Mouse (Mus musculus) frontal cortex, adult 2 months (tissue): ENCODE measurements around the gene Gjb5. TPM values are rescaled to one million over a fixed set of nuclear protein-coding genes. Genes with fewer than 3 reads are reported as not detected.

ENCODE experiments used
- DNase-seq, 2 experiments: peaks; one replicate each; pipeline ENCODE4 v3.0.0; 2022; ENCODE audit warnings: low spot score in 1 of 2; ENCODE audit errors: extremely low spot score in 1 of 2
- polyA plus RNA-seq: library from polyadenylated mRNA; depleted of rRNA; stranded (reverse); fragments of >200 nt; gene quantifications from 2 replicates; pipeline ENCODE4 v1.2.3, GENCODE M21; 2012

Gjb5 gene
- polyA plus RNA-seq, 1 experiment = 0.04 TPM

DNA sequence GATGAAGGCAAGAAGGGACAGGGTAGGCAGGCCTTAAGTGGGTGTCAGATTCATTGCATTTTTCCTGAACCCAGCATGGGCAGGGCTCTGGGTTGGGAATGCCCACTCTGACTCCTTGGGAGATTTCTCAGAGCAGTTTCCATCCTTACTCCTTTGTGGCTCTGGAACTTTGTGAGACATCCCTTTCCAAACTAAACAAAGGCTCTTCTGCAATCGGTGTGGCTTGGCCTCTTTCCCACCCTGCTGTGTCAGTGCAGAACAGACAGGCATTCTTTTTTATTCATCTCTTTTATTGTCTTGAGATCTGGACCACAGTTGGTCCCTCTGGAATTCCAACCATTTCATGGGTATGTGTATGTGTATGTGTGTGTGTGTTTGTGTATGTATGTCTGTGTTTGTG is 5.4 kb downstream of the Gjb5 start:
- no peak for DNase-seq

DNA sequence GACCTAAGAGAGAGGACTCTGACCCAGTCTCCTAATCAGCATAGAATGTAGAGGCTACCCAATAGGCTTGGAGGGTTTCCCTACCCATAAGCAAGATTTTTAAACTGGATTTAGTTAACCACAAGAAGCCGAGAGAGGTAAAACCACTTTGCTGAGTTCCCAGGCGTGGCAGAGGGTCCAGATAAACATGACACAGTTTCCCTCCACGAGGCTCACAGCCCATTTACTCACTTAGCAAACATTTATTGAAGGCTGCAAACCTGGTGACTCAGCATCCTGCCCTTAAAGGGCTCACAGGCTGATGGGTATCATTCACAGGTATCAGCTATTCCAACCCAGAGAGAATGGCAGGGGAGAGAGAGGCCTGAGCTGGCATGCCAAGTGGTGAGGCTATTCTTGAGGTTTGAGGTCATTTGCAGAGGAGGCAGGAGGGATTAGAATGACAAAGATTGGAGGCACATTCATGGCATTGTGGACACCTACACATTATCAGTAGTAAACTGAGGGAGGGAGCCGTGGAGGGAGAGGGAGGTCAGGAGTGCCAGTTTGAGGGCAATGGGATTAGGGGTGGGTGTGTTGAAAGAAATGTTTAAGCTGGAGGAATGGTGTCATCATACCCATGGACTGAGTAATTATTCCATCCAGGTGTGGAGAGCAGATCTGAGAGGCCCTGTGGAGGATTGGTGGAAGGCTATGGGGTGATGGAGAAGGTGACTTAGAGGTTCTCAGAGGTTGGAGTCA is 8.3 kb downstream of the Gjb5 start:
- DNase-seq = no peak

DNA sequence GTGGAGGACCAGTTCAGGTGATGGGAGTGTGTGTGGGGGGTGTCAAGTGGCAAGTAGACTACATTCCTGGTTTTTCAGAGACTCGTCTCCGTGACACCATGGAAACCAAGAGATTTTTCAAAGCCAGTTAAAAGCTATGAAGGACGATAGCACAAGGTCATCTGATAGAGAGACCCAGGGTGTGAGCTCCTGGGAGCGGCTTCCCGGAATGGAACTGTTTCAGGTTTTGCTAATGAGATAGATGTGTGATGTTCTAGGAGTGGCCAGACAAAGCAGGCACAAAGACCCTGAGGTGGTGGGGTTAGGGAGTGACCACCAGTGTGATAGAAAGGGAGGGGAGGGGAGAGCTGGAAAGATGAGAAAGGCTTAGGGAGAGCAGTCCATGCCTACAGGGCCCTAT is 13.0 kb downstream of the Gjb5 start:
- DNase-seq = no peak

DNA sequence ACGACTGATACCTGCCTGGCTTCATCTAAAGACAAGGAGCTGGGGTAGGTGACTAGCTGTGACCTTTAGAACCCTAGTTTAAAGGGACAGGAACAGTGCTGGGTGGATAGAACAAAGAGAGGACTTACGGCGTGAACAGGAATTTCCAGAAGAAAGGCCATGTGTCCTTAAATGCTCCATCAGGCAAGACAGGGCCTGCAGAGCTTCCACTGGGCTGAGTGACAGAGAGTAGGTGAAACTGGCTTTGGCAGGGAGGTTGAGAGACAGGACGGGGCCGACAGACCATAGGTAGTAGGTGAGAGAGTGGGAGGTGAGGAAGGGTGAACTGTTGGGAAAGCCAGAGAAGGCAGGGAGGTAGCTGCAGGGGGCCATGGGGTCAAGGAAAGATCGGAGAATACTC is 16.6 kb downstream of the Gjb5 start:
- no peak for DNase-seq

DNA sequence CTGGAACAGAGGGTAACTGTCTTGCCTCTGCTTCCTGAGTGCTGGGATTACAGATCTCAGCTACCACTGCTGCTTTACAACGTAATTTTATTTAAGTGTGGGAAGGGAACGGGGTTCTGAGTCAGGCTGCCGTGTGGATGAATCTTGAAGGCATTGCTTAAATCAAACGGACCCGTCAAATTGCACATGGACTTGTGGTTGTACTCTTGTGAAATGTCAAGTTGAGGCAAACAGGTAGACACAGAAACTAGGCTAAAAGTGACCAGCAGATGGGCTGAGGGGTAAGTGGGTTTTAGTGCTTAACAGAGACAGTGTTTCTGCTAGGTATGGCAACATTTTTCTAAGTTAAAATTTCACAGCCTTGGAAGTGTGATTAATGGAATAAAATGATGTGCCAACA is 20.3 kb downstream of the Gjb5 start:
- no peak for DNase-seq

DNA sequence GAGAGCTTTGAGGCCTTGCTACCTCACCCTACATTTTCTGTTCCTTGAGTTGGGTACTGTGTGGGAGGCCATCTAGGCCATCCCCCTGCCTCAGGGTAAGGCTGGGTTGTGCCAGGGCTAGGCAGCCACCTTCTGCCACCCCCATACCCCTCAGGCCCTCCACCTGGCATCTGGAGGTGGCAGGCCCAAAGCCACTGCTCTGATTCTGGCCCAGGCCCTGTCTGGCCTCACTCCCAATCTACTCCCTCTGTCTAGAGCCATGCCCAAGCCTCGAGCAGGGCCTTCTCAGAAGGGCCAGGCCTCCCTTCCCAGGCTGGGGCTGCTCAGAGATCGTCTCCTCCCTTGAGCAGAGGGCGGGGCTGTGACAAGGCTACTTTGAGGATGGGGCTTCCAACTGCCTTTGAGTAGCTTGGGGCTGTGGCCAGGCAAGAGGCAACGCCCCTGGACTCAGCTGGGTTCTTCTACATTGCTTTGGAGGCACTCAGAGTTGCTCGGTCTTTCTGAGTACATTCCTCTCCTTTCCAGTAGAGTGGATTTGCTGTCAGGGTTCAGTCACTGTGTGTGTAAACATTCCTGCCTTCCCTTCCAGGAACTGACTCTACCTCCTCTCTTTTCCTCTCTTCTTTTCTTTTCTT is 23.0 kb downstream of the Gjb5 start:
- no peak for DNase-seq

DNA sequence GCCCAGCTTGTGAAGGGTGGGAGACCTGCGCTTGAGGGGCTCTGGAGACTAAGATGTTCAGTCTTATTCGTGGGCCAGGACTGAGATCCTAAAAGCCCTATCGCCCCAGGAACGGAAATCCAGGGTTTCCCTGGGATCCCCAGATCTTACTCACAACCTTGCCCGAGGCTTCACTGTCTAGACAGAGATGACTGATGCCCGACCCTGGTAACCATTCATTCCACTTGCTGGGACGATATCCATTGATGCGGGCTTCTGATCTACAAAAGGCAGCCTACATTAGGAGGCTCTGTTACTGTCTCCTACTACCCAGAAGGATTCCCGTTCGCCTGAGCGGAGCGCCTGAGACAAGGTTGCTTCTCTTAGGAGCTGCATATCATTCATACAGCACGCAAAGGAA is 26.8 kb downstream of the Gjb5 start:
- no peak for DNase-seq

DNA sequence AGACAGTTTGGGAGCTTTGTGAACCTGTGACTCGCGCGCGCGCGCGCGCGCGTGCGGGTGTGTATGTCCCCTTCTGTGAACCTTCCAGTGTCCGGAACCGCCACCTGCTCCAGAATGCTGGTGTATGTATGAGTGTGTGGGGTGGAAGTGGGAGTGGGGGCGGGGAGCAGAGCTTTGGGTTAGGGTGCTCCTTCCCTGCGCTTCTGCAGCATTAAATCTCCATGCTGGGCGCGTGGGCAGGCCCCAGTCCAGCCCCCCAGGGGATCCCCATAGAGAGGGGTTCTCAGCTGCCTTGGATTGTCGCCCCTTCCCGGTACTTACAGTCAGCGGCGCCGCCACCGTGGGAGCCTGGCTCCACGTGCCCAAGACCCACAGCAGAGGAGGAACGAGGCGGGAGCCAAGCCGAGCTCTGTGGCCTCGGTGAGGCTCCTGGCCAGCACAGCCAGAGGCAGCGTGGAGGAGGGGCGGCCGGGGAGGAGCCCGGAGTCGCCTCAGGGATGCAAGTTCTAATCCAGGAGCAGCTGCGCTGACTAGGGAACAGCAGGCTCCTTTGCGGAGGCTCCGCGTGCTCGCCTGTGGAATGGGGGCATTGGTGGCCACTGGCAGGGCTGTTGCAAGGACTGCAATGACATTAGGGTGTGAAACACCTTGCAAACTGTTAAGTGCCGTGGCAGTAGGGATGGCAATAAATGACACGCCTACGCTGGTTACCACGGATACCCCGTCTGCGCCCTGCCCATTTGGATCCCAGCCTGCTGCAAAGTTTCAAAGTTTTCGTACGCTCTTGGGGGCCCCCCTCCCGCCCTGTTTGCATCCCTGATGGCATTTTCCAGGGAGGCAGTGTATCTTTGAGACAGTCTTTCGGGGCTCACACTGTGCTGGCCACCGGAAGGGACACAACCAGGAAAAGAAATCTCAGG is 27.5 kb downstream of the Gjb5 start, which contains the start of gene Gjb3:
Gene Gjb3 (minus strand): TSS at position 664 of the 920 bp plus-strand sequence.
- no peak for DNase-seq

DNA sequence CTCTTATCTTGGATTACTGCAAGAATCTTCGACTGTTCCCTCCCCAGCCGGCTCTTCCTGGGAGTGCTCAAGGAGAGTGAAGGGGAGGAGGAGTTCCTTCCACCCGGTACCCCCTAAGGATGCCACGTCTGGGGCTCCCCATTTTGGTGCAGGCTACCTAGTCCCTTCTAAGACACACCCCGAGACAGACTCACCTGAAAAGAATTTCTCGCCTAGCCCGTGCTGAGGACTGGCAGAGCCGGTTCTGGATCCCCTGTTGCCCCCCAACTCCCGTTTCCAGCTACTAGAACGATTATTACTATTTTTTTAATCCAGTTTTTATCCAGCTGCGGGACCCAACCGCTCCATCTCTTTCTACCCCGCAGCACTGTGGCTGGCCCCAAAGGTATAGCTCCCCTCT is 28.2 kb downstream of the Gjb5 start:
- no peak for DNase-seq

DNA sequence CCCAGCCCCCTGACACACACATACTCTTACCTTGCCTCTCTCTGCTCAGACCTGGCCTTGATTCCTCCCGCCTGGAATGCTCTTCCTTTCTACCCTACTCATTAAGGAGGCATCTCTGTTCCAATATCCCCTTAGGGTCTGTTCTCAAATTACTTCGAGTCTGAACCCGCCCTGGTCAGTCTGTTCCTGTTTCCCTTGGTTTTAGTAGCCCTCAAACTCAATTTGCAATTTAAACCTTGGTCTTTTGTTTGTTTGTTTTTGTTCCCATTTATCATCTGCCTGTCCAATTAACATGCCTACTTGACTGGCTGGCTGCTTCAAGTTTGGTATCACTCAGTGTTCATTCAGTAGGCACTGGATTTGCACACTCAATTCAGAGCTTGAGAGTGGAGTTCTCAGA is 28.9 kb downstream of the Gjb5 start:
- no peak for DNase-seq

DNA sequence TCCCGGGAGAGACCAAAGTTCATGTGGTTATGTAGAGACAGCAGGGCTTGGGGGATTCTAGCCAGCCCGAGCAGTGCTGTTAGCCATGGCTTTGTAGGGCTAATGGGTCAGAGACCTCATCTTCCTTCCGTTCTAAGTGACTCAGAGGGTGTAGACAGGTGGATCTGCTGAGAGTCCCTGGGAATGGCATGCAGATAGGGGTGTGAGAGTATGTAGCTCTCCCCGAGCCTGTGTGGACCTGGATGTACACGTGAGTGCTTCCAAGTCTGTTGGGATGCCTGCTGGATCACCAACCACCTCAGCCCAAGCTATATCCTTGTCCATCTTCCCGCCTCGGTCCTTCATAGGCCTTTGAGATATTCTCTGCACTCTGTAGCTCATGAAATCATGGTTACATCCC is 29.6 kb downstream of the Gjb5 start:
- DNase-seq = no peak

DNA sequence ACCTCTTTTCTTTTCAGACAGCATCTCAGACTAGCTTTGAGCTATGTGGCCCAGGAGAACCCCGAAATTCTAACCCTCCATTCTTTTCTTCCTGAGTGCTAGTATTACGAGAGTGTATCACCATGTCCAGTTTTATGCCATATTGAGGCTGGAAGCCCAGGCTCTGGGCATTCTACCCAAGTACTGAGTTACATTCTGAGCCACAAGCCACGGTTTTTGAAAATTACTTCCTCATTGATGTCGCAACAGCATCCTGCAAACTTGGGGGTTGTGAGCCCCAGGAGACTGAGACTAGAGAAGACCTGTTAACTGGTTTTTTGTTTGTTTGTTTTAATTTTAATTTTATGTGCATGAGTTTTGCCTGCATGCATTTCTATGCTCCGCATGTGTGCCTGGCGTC is 30.2 kb downstream of the Gjb5 start:
- no peak for DNase-seq

DNA sequence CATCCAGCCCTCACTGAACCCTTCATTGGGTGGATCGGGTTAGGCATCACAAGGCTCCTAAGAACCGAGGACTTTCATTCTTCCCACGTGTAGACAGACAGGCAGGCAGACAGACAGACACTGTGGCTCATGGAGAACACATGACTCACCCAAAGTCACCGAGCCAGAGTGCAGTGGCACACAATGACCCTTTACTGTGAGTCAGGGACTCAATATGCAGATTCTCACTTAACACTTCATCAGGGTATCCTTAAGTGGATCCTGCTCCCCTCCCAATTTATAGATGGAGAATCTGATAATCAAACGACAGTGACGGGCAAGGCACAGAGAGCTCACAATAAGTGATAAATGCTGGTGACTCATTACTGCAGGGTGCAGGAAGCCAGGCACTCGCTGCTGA is 30.7 kb downstream of the Gjb5 start:
- DNase-seq = no peak

DNA sequence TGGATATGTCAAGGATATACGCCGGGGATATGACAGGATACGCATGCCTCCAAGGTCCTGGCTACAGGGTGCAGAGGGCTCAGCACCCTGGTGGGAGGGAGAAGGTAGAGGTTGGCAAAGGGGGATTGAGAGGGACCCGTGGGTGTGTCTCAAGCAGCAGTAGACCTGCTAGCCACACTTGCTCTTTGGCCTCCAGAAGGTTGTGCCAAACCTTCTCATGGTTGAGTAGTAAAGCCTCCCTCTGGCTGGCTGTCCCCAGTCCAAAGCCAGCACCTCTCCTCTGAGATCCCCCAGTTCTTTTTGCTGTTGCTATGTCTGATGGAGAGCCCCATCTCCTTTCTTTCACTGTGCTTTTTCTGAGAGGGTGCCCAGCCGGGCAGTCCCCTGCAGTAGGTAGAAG is 32.7 kb downstream of the Gjb5 start:
- DNase-seq = no peak

DNA sequence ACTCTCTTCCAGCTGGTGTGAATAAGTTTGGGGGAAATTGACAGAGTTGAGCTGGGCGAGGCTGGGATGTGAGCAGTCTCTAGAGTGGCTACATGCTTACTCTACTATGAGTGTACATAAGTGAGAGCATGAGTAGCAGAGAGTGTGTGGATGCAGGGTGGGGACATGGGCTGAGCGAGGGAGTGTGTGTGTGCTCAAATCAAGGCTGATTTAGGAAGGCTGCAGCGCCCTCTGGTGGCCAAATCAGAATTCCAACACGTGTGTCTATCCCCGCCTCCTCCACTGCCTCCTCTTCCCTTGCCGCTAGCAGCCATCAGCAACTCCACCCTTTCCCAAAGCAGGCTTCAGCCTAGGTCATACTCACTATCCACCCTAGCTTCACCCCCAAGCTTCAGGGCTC is 33.2 kb downstream of the Gjb5 start:
- peak; percentile 28 to 91 for DNase-seq

DNA sequence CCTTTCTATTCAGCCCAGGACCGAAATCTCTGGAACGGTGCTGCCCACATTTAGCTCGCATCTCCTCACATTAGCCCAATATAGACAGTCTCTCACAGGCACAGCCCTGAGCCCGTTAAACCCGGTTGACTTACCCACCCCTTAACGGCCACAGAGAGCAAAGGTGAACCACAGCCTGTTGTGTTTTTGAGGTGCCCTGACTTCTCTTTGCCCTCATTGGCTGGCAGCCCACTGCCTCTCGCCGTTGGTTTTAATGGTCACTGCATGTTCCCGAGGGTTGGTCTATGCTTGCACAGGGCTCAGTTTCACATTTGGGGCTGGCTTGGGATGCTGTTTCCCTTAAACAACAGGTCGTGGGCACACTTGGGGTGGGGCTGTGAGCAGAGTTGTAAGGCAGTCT is 33.7 kb downstream of the Gjb5 start:
- no peak for DNase-seq

DNA sequence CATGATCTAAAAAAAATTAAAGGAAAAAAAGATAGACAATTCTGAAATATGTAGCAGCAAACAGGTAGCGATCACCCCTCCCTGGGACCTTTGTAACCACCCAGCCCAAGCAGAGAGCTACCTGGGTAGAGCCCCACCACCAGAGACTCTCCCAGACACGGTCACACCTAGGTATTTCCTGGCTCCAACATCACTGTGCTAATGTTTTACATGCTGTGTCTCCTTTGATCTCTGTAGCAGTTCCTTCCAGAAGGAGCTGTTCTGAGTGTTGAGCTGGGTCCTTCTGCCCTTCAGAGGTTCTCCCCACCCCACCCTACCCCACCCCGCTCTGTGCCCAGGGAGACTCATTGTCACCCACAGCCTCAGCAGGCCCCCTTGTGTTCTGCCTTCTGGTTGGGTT is 34.3 kb downstream of the Gjb5 start:
- DNase-seq = no peak

DNA sequence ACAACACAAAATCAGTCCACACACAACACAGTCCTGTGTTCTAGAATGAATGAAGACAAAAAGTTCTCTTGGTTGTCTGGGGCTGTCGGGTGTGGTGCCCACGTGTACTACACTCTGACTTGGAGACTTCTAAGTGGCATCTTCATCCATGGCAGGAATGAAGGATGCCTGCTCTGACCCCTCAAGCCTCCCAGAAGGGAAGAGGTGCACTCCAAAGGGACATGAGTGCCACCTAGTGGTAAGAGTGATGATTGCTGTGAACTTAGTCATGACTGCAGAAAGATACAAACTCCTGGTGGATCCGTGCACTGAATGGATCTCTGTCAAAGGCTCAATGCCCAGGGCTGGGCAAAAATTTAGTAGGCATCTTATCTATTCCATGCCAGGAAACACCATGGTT is 38.4 kb downstream of the Gjb5 start:
- DNase-seq = peak; percentile 21 to 89

DNA sequence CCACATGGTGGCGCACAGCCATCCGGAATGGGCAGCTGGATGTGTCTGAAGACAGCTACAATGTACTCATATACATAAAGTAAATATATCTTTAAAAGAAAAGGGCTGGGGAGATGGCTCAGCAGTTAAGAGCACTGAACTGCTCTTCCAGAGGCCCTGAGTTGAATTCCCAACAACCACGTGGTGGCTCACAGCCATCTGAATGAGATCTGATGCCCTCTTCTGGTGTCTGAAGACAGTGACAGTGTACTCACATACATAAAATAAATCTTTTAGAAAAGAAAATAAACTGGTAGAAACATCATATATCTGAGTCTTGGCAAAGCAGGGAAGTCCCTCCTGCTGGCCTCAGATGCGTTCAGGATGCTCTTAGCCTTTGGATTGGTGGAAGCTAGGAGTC is 40.8 kb downstream of the Gjb5 start:
- DNase-seq = peak in 1 of 2 experiments; percentile 53

DNA sequence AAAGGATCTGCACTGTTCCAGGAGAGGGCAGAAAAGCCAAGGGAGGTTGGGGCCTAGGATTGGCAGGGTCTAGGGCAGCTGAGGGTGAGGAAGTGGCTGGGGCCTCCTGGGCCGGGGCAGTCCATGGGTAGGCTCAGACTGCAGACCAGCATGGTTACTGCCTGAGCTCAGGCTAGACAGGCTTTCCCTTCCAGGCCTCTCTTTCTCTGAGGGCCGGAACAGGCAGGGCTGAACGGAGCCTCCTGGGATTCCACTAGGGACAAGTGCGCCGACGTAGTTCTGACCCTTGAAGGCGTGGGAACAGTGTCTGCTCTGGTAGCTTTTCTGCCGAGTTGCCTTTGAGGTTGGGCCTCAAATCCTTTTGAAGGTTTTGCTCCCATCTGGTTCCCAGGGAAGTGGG is 42.2 kb downstream of the Gjb5 start:
- no peak for DNase-seq

DNA sequence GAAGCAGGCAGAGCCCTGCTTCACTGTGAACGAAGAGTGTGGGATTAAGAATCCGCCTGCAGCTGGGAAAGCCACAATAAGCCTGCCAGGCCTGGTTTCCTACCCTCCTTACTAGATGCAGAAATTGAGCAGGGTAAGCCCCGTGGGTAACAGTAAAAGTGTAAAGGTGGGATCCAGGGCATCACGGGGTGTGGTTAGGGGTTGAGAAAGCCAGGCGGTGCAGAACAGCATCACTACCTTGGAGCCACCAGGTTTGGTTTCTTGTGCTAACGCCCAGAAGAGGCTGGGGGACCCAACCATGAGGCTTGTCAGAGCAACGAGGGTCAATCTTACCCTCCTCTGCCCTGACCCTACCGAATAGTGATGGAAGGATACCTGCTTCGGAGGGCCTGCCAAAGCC is 43.4 kb downstream of the Gjb5 start:
- DNase-seq = peak in 1 of 2 experiments; percentile 15
